Mouse (Mus musculus) lung, embryonic 15.5 days (tissue): ENCODE data around the gene Fam120a. TPM values are rescaled to one million over a fixed set of nuclear protein-coding genes. Genes with fewer than 3 reads are reported as not detected.

Experiments
- ATAC-seq: fragments of 200-750 bp; cut with Nextera tagmentation; 2 replicates; pipeline ENCODE4 v1.8.0; 2017; ENCODE audit warnings: moderate number of reproducible peaks, borderline replicate concordance; ENCODE audit not compliant: low FRiP score, low TSS enrichment; ENCODE audit errors: extremely low read depth
- H3K27ac ChIP-seq: fragments of 300-500 bp; sonication (generic); 2 replicates; pipeline ENCODE4 v1.5.1; 2015; ENCODE audit warnings: moderate library complexity, mild to moderate bottlenecking, inconsistent platforms
- H3K27me3 ChIP-seq: fragments of 300-500 bp; sonication (generic); 2 replicates; pipeline ENCODE4 v1.6.1; 2015; ENCODE audit warnings: inconsistent platforms
- H3K36me3 ChIP-seq: fragments of 300-500 bp; sonication (generic); 2 replicates; pipeline ENCODE4 v1.6.1; 2015; ENCODE audit warnings: inconsistent platforms
- H3K4me1 ChIP-seq: fragments of 300-500 bp; sonication (generic); 2 replicates; pipeline ENCODE4 v1.6.1; 2015; ENCODE audit warnings: inconsistent platforms
- H3K4me2 ChIP-seq: fragments of 300-500 bp; sonication (generic); 2 replicates; pipeline ENCODE4 v1.6.1; 2015; ENCODE audit warnings: inconsistent platforms, mild to moderate bottlenecking, moderate library complexity
- H3K4me3 ChIP-seq: fragments of 300-500 bp; sonication (generic); 2 replicates; pipeline ENCODE4 v1.5.1; 2015; ENCODE audit warnings: mild to moderate bottlenecking, inconsistent platforms
- H3K9ac ChIP-seq: fragments of 300-500 bp; sonication (generic); 2 replicates; pipeline ENCODE4 v1.6.1; 2015; ENCODE audit warnings: inconsistent platforms
- H3K9me3 ChIP-seq: fragments of 300-500 bp; sonication (generic); 2 replicates; pipeline ENCODE4 v1.6.1; 2016; ENCODE audit warnings: inconsistent platforms
- WGBS: fragments of 180-500 bp; shearing (Covaris S2); methylation state at CpG from one replicate; pipeline ENCODE4 v1.1.7; 2015; 5-methylcytosine and 5-hydroxymethylcytosine counted together
- polyA plus RNA-seq: library from polyadenylated mRNA; unstranded; fragments of >200 nt; fragmentation: Nextera tagmentation; extraction: Ambion mirVana; gene quantifications from 2 replicates; pipeline ENCODE4 v1.2.1, GENCODE M21; 2015

The Fam120a gene
- polyA plus RNA-seq, 1 experiment from 2014 or later, result 26.1 TPM

- no peaks in the 10 kb centered on the region for H3K9me3 ChIP-seq
- peak overlapping the region; percentile 85 for H3K4me3 ChIP-seq
- H3K27me3 ChIP-seq, result no peaks in the 10 kb centered on the region
- no peak overlapping the region; the same call in 1 of the 2 replicates for H3K9ac ChIP-seq
- 79% methylated on average over 4 of the region's 4 CpGs for WGBS
- H3K27ac ChIP-seq, result no peak overlapping the region
- H3K36me3 ChIP-seq, result no peaks in the 10 kb centered on the region
- peak overlapping the region; percentile 92 for H3K4me2 ChIP-seq
- peaks cover 47% of the 10 kb centered on the region for H3K4me1 ChIP-seq
- ATAC-seq, result no peak
These were observed 3.0 kb downstream of the Fam120a start for GRCm38 (mm10) chr13:48964850-48965249.

- WGBS, result 65% methylated on average over 1 of the region's 1 CpGs
- Histone ChIP-seq H3K9me3 (no peaks in the 10 kb centered on the region), H3K4me2 (no peak overlapping the region), H3K36me3 (no peaks in the 10 kb centered on the region), H3K27me3 (no peaks in the 10 kb centered on the region), H3K9ac (no peak overlapping the region), H3K4me1 (peaks cover 42% of the 10 kb centered on the region), H3K27ac (no peak overlapping the region), H3K4me3 (no peak overlapping the region)
- no peak for ATAC-seq
These were observed 4.7 kb downstream of the Fam120a start for GRCm38 (mm10) chr13:48963111-48963510.

- H3K9me3 ChIP-seq, result no peaks in the 10 kb centered on the region
- H3K9ac ChIP-seq, result no peak overlapping the region
- no peaks in the 10 kb centered on the region for H3K36me3 ChIP-seq
- H3K4me3 ChIP-seq, result no peak overlapping the region
- no peak overlapping the region for H3K27ac ChIP-seq
- H3K27me3 ChIP-seq, result no peaks in the 10 kb centered on the region
- H3K4me2 ChIP-seq, result no peak overlapping the region
- peaks cover 42% of the 10 kb centered on the region for H3K4me1 ChIP-seq
- no peak for ATAC-seq
- WGBS, result 54% methylated on average over 3 of the region's 3 CpGs
These were observed 5.3 kb downstream of the Fam120a start for GRCm38 (mm10) chr13:48962519-48962918.

- Histone ChIP-seq H3K4me2 (no peak overlapping the region), H3K27ac (no peak overlapping the region), H3K36me3 (no peaks in the 10 kb centered on the region), H3K4me1 (peaks cover 16% of the 10 kb centered on the region; the same call in 1 of the 2 replicates), H3K27me3 (no peaks in the 10 kb centered on the region), H3K9me3 (no peaks in the 10 kb centered on the region), H3K9ac (no peak overlapping the region), H3K4me3 (no peak overlapping the region)
- ATAC-seq, result no peak
- 47% methylated on average over 4 of the region's 4 CpGs for WGBS
These were observed 9.2 kb downstream of the Fam120a start for GRCm38 (mm10) chr13:48958608-48959007.

- no peak for ATAC-seq
- Histone ChIP-seq H3K4me3 (no peak overlapping the region), H3K9ac (no peak overlapping the region), H3K9me3 (no peaks in the 10 kb centered on the region), H3K27ac (no peak overlapping the region), H3K4me1 (no peaks in the 10 kb centered on the region), H3K27me3 (no peaks in the 10 kb centered on the region), H3K4me2 (no peak overlapping the region), H3K36me3 (no peaks in the 10 kb centered on the region)
- 86% methylated on average over 4 of the region's 4 CpGs for WGBS
These were observed 13.0 kb downstream of the Fam120a start for GRCm38 (mm10) chr13:48954825-48955224.

GRCm38 (mm10) chr13:48950600-48951241 is 17.1 kb downstream of the Fam120a start:
- Histone ChIP-seq H3K9ac (no peak overlapping the region), H3K4me2 (no peak overlapping the region), H3K4me3 (no peak overlapping the region), H3K9me3 (no peaks in the 10 kb centered on the region), H3K27ac (no peak overlapping the region), H3K36me3 (peaks cover 32% of the 10 kb centered on the region), H3K4me1 (no peaks in the 10 kb centered on the region), H3K27me3 (no peaks in the 10 kb centered on the region)
- no peak for ATAC-seq
- WGBS, result 58% methylated on average over 5 of the region's 5 CpGs

- no peak overlapping the region for H3K4me3 ChIP-seq
- WGBS, result 93% methylated on average over 6 of the region's 6 CpGs
- ATAC-seq, result no peak
These were observed 18.9 kb downstream of the Fam120a start for GRCm38 (mm10) chr13:48948951-48949350.

GRCm38 (mm10) chr13:48944571-48944970 is 23.2 kb downstream of the Fam120a start:
- ATAC-seq, result no peak
- H3K27ac ChIP-seq, result no peak overlapping the region
- H3K4me1 ChIP-seq, result no peaks in the 10 kb centered on the region
- no peak overlapping the region for H3K4me2 ChIP-seq
- H3K27me3 ChIP-seq, result no peaks in the 10 kb centered on the region
- peaks cover 51% of the 10 kb centered on the region for H3K36me3 ChIP-seq
- H3K4me3 ChIP-seq, result no peak overlapping the region
- no peaks in the 10 kb centered on the region for H3K9me3 ChIP-seq
- no peak overlapping the region for H3K9ac ChIP-seq
- 45% methylated on average over 1 of the region's 1 CpGs for WGBS

More at GRCm38 (mm10) chr13:48948951-48949350, 18.9 kb downstream of the Fam120a start:
- H3K27ac ChIP-seq, result no peak overlapping the region
- H3K36me3 ChIP-seq, result peaks cover 41% of the 10 kb centered on the region
- no peaks in the 10 kb centered on the region for H3K4me1 ChIP-seq
- no peaks in the 10 kb centered on the region for H3K9me3 ChIP-seq
- no peaks in the 10 kb centered on the region for H3K27me3 ChIP-seq
- H3K9ac ChIP-seq, result no peak overlapping the region
- no peak overlapping the region for H3K4me2 ChIP-seq

GRCm38 (mm10) chr13:48942471-48942870 is 25.3 kb downstream of the Fam120a start:
- 73% methylated on average over 2 of the region's 2 CpGs for WGBS
- no peak overlapping the region for H3K27ac ChIP-seq
- H3K4me2 ChIP-seq, result no peak overlapping the region
- peaks cover 38% of the 10 kb centered on the region for H3K36me3 ChIP-seq
- no peaks in the 10 kb centered on the region for H3K9me3 ChIP-seq
- no peak overlapping the region for H3K4me3 ChIP-seq
- ATAC-seq, result no peak
- H3K9ac ChIP-seq, result no peak overlapping the region
- H3K27me3 ChIP-seq, result no peaks in the 10 kb centered on the region
- H3K4me1 ChIP-seq, result no peaks in the 10 kb centered on the region

- 52% methylated on average over 3 of the region's 3 CpGs for WGBS
- Histone ChIP-seq H3K27ac (no peak overlapping the region), H3K36me3 (peaks cover 39% of the 10 kb centered on the region; the same call in 1 of the 2 replicates), H3K9me3 (no peaks in the 10 kb centered on the region), H3K9ac (no peak overlapping the region), H3K4me2 (no peak overlapping the region), H3K4me3 (no peak overlapping the region), H3K27me3 (no peaks in the 10 kb centered on the region), H3K4me1 (no peaks in the 10 kb centered on the region)
- ATAC-seq, result no peak
These were observed 26.0 kb downstream of the Fam120a start for GRCm38 (mm10) chr13:48941773-48942172.

GRCm38 (mm10) chr13:48934597-48934996 is 33.2 kb downstream of the Fam120a start:
- H3K36me3 ChIP-seq, result peaks cover 50% of the 10 kb centered on the region
- no peak for ATAC-seq
- no peak overlapping the region for H3K27ac ChIP-seq
- H3K27me3 ChIP-seq, result no peaks in the 10 kb centered on the region
- WGBS, result 55% methylated on average over 6 of the region's 6 CpGs
- no peak overlapping the region for H3K4me3 ChIP-seq
- H3K4me2 ChIP-seq, result no peak overlapping the region
- no peaks in the 10 kb centered on the region for H3K4me1 ChIP-seq
- H3K9ac ChIP-seq, result no peak overlapping the region
- no peaks in the 10 kb centered on the region for H3K9me3 ChIP-seq

GRCm38 (mm10) chr13:48932692-48933091 is 35.1 kb downstream of the Fam120a start:
- no peaks in the 10 kb centered on the region for H3K27me3 ChIP-seq
- 84% methylated on average over 3 of the region's 3 CpGs for WGBS
- H3K27ac ChIP-seq, result no peak overlapping the region
- no peak for ATAC-seq
- H3K4me2 ChIP-seq, result no peak overlapping the region
- no peaks in the 10 kb centered on the region for H3K4me1 ChIP-seq
- no peak overlapping the region for H3K9ac ChIP-seq
- H3K36me3 ChIP-seq, result peaks cover 57% of the 10 kb centered on the region
- no peak overlapping the region for H3K4me3 ChIP-seq
- no peaks in the 10 kb centered on the region for H3K9me3 ChIP-seq

GRCm38 (mm10) chr13:48931687-48932086 is 36.1 kb downstream of the Fam120a start:
- Histone ChIP-seq H3K4me2 (no peak overlapping the region), H3K4me1 (no peaks in the 10 kb centered on the region), H3K9me3 (no peaks in the 10 kb centered on the region), H3K4me3 (no peak overlapping the region), H3K9ac (no peak overlapping the region), H3K27ac (no peak overlapping the region), H3K27me3 (no peaks in the 10 kb centered on the region), H3K36me3 (peaks cover 47% of the 10 kb centered on the region)
- no peak for ATAC-seq
